Comparison of ENCODE assay signal across 26 mouse cellular contexts in genomic region chr6:146947186-146947585, GRCm38 (mm10). TPM values are rescaled to one million over a fixed set of nuclear protein-coding genes. Genes with fewer than 3 reads are reported as not detected.
DNase-seq lines count a peak whose midpoint lies in the region; ATAC-seq and TF ChIP-seq lines count a peak whose summit lies in the region.
"Had no signal": no experiment of that assay in that cellular context is flagged by ENCODE, and none has a peak within 500 bp of the region (broad histone marks: within the 10 kb centered on the region; RNA-seq: fewer than 3 reads in every experiment).

No protein-coding gene starts in this region.

- no peak for TF ChIP-seq CTCF in Patski (IDR thresholded peaks at IDR 0.05)
- peak; percentile 1; the same call in 1 of the 2 replicates for TF ChIP-seq CTCF in small intestine, adult 2 months (IDR thresholded peaks at IDR 0.05; ENCODE audit: extremely low read depth, insufficient read length, insufficient replicate concordance, low read depth, low read length)

- no peak overlapping the region for H3K4me2 ChIP-seq in heart, embryonic 12.5 days
- 0 out of 2 replicates have a peak overlapping the region, but pooled peaks have one; percentile 22 for H3K4me2 ChIP-seq in kidney, embryonic 16.5 days (replicated peaks; ENCODE audit: low read depth, low read length)
- H3K4me2 ChIP-seq: embryonic facial prominence, embryonic 13.5 days; hindbrain, embryonic 14.5 days had no signal

- 56% methylated on average over 4 of the region's 4 CpGs for WGBS in heart, embryonic 12.5 days
- WGBS in kidney, embryonic 16.5 days = 32% methylated on average over 4 of the region's 4 CpGs
- 61% methylated on average over 4 of the region's 4 CpGs for WGBS in small intestine, adult 2 months
- WGBS in embryonic facial prominence, embryonic 10.5 days = 81% methylated on average over 4 of the region's 4 CpGs

- no peak for TF ChIP-seq POLR2A in small intestine, adult 2 months (IDR thresholded peaks at IDR 0.05; ENCODE audit: low read depth, low read length)

- CTCF ChIA-PET in Patski (lab: Charles Lee) = interaction anchor here (0.7 to 1.3 kb wide), 2 partner anchors 10 to 38 kb away, joined by 3 read pairs; no protein-coding TSS in a partner anchor

- ATAC-seq in heart, embryonic 12.5 days (ENCODE audit: insufficient number of reproducible peaks, low FRiP score) = no peak
- peak; percentile 79 for ATAC-seq in kidney, embryonic 16.5 days (ENCODE audit: low FRiP score, low TSS enrichment)
- ATAC-seq in Patski = peak; percentile 15
- ATAC-seq: forebrain, embryonic 16.5 days had no signal

- H3K4me1 ChIP-seq in heart, embryonic 12.5 days (replicated peaks) = peaks cover 66% of the 10 kb centered on the region
- peaks cover 61% of the 10 kb centered on the region for H3K4me1 ChIP-seq in kidney, embryonic 16.5 days (ENCODE audit: insufficient read depth, low read length)
- no peaks in the 10 kb centered on the region for H3K4me1 ChIP-seq in small intestine, adult 2 months (ENCODE audit: control insufficient read depth, insufficient read depth, insufficient read length, low read length)
- H3K4me1 ChIP-seq in embryonic facial prominence, embryonic 10.5 days = peaks cover 61% of the 10 kb centered on the region

- H3K9me3 ChIP-seq in heart, embryonic 12.5 days (replicated peaks) = no peaks in the 10 kb centered on the region
- H3K9me3 ChIP-seq in kidney, embryonic 16.5 days (ENCODE audit: low read length) = no peaks in the 10 kb centered on the region
- H3K9me3 ChIP-seq in embryonic facial prominence, embryonic 10.5 days = no peaks in the 10 kb centered on the region
- H3K9me3 ChIP-seq: embryonic facial prominence, embryonic 13.5 days had no signal

- H3K36me3 ChIP-seq in heart, embryonic 12.5 days = no peaks in the 10 kb centered on the region
- no peaks in the 10 kb centered on the region for H3K36me3 ChIP-seq in kidney, embryonic 16.5 days (ENCODE audit: insufficient read depth, low read length)
- no peaks in the 10 kb centered on the region for H3K36me3 ChIP-seq in small intestine, adult 2 months (ENCODE audit: control insufficient read depth, insufficient read depth, low read length)
- no peaks in the 10 kb centered on the region for H3K36me3 ChIP-seq in embryonic facial prominence, embryonic 10.5 days (replicated peaks)
- H3K36me3 ChIP-seq: embryonic facial prominence, embryonic 13.5 days had no signal

- peak overlapping the region; percentile 27; the same call in 1 of the 2 replicates for H3K27ac ChIP-seq in heart, embryonic 12.5 days (ENCODE audit: poor library complexity, severe bottlenecking)
- H3K27ac ChIP-seq in kidney, embryonic 16.5 days (ENCODE audit: low read length) = peak overlapping the region; percentile 93
- H3K27ac ChIP-seq in small intestine, adult 2 months (ENCODE audit: insufficient read depth, low read depth, low read length) = no peak overlapping the region
- no peak overlapping the region for H3K27ac ChIP-seq in embryonic facial prominence, embryonic 10.5 days (replicated peaks)
- H3K27ac ChIP-seq: embryonic facial prominence, embryonic 13.5 days; hindbrain, embryonic 14.5 days had no signal

- no peak overlapping the region for H3K4me3 ChIP-seq in heart, embryonic 12.5 days
- no peak overlapping the region for H3K4me3 ChIP-seq in kidney, embryonic 16.5 days (ENCODE audit: low read length)
- H3K4me3 ChIP-seq in small intestine, adult 2 months (ENCODE audit: low read depth, low read length) = no peak overlapping the region
- H3K4me3 ChIP-seq in embryonic facial prominence, embryonic 10.5 days = no peak overlapping the region
- H3K4me3 ChIP-seq: embryonic facial prominence, embryonic 13.5 days had no signal

- POLR2A ChIA-PET in Patski (lab: Charles Lee) = interaction anchor here (0.8 kb wide), 2 partner anchors 13 to 22 kb away, joined by 3 to 4 read pairs; no protein-coding TSS in a partner anchor

- H3K9ac ChIP-seq in heart, embryonic 12.5 days = no peak overlapping the region
- H3K9ac ChIP-seq in kidney, embryonic 16.5 days (replicated peaks; ENCODE audit: low read length) = no peak overlapping the region
- H3K9ac ChIP-seq: embryonic facial prominence, embryonic 13.5 days; hindbrain, embryonic 14.5 days had no signal

- DNase-seq in heart, postnatal 4 days = no peak
- DNase-seq in kidney, postnatal 14 days = no peak
- DNase-seq in Patski (ENCODE audit: low read depth, low spot score) (no peak), liver (no peak)
- DNase-seq in embryonic facial prominence, embryonic 10.5 days (ENCODE audit: low spot score) = no peak
- DNase-seq: cerebellum, adult 9-10 months; lung, adult 18-20 months; lung, postnatal 4 days; midbrain, embryonic 14.5 days; right cerebral cortex, adult 18-20 months; spleen, adult 18-20 months; thymus, postnatal 14 days had no signal

- no peaks in the 10 kb centered on the region for H3K27me3 ChIP-seq in heart, embryonic 12.5 days (replicated peaks)
- H3K27me3 ChIP-seq in kidney, embryonic 16.5 days (ENCODE audit: insufficient read depth, low read length) = no peaks in the 10 kb centered on the region
- no peaks in the 10 kb centered on the region for H3K27me3 ChIP-seq in Patski
- H3K27me3 ChIP-seq in small intestine, adult 2 months (ENCODE audit: control insufficient read depth, insufficient read depth, low read length) = no peaks in the 10 kb centered on the region
- H3K27me3 ChIP-seq in embryonic facial prominence, embryonic 10.5 days (replicated peaks; ENCODE audit: low read depth, poor library complexity, severe bottlenecking) = no peaks in the 10 kb centered on the region
- H3K27me3 ChIP-seq: embryonic facial prominence, embryonic 13.5 days had no signal

- in situ Hi-C loops in Patski (cut with MboI; ENCODE audit: low pct_unique_long_range_greater_than_20kb) = no loop called here

RNA-seq across cellular contexts. Expression of gene 1700034J05Rik, which starts 7.0 kb away (rescaled TPM):
- polyA plus RNA-seq in heart, embryonic 12.5 days (2016; fragmentation: Nextera tagmentation; extraction: Ambion mirVana) = 0.17 and 0.23 TPM in 2 replicates
- total RNA-seq in heart, postnatal 4 days (2021) = not detected
- polyA plus RNA-seq in kidney, embryonic 16.5 days (2015; fragmentation: Nextera tagmentation; extraction: Ambion mirVana) = 0.17 and 0.37 TPM in 2 replicates
- polyA plus RNA-seq in Patski (2021) = not detected
- polyA plus RNA-seq in small intestine, adult 2 months (2012; rRNA removed) = not detected in 2 replicates
- 0.14 and 0.27 TPM in 2 replicates for polyA plus RNA-seq in embryonic facial prominence, embryonic 10.5 days (2016; fragmentation: Nextera tagmentation; extraction: Ambion mirVana)
- total RNA-seq: adrenal gland, postnatal 4 days; gastrocnemius, adult 8-10 months; heart, adult 8-10 months; layer of hippocampus, postnatal 25 days; left cerebral cortex, postnatal 25 days; liver, adult 2 months had no signal
- polyA plus RNA-seq: cortical plate, adult 2 months; forebrain, embryonic 16.5 days; large intestine, adult 2 months; liver, adult 2 months; midbrain, embryonic 14.5 days had no signal

RNA-seq across cellular contexts. Expression of gene Ppfibp1, which starts 58.9 kb away (rescaled TPM):
- 83.9 and 84.8 TPM in 2 replicates for polyA plus RNA-seq in heart, embryonic 12.5 days (2016; fragmentation: Nextera tagmentation; extraction: Ambion mirVana)
- 100 to 1,000 TPM in 1 of 2 experiments, 10 to 100 TPM in 1; 95.3 to 106 TPM for total RNA-seq in heart, postnatal 4 days (2021)
- polyA plus RNA-seq in kidney, embryonic 16.5 days (2015; fragmentation: Nextera tagmentation; extraction: Ambion mirVana) = 66.1 and 71.1 TPM in 2 replicates
- 138 TPM for polyA plus RNA-seq in Patski (2021)
- polyA plus RNA-seq in small intestine, adult 2 months (2012; rRNA removed) = 1.6 and 3.3 TPM in 2 replicates
- 34.9 and 38.1 TPM in 2 replicates for polyA plus RNA-seq in embryonic facial prominence, embryonic 10.5 days (2016; fragmentation: Nextera tagmentation; extraction: Ambion mirVana)

Comparison
In these comparisons a context has a peak if more than half of its experiments do, and no peak if none do; other contexts are left out.
1. H3K27ac ChIP-seq: peak in heart, embryonic 12.5 days (single experiment) and kidney, embryonic 16.5 days (single experiment); none in small intestine, adult 2 months (single experiment) and embryonic facial prominence, embryonic 10.5 days (single experiment).